Mouse (Mus musculus): Measurements from ENCODE around the gene Ston1.
A peak's percentile ranks its signal among the peaks of the same experiment; 100 is the strongest.

Ston1 gene

DNA sequence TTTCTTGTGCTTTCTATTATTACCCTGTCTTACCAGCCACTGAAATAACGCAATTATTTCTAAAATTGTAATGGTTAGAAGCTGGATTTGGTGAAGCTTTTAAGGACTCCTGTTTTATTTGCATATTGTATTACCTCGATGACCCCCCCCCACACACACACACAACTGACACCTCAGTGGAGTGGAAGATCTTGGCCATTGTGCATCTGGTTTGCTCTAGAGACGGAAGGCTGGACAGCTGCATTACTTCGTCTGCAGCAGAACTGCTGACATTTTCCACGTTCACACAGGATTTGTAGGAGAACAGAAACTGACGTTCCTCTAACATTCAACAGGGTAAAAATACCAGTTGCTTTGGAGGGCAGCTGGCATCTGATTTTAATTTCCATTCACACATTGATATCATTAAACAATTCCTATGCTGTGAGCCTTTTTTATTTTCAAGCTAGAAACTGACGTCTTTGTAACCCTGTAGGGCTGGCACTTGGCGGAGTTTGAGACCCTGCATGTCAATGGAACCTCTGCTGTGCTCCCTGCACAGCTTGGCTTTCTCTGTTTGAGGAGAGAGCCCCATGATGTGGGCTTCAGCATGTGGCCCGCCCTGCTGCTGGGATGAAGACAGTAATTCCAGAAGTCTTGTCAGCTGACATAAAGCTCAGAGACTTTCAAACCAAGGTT is 99.3 kb downstream of the Ston1 start:
- DNase-seq, result peak; percentile 11

DNA sequence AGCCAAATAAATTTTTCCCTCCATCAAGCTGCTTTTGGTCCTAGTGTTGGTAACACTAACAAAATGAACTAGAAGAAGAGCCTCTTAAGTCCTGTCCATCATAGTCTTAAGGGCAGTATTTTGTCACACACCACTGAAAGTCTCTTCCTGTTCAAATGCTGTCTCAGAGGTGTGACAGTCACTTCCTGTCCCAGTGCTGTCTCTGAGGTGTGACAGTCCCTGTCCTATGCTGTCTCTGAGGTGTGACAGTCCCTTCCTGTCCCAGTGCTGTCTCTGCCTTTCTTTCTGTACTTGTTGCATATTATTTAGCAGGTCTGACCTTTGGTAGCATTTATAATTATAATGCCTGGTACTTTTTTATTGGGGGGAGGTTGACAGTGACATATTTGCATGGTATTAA is 103.4 kb downstream of the Ston1 start:
- no peak for DNase-seq

DNA sequence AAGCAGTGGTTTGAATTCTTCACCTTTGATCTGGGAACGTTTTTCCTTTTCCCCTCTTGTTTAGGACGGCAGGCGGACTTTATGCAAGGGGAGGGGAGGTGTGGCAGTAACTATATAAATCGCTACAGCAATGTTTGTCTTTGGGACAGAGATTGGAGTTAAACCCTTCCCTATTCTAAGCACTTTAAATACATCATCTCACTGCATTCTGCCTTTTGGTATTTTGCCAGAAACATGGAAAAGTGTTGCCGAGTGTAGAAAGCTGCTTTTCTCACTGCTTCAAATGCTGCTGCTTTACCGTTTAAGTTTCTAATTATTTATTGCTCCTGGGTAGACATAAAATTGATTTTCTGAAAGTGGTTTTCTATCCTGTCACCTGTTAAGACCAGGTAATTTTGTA is 104.9 kb downstream of the Ston1 start:
- no peak for DNase-seq

DNA sequence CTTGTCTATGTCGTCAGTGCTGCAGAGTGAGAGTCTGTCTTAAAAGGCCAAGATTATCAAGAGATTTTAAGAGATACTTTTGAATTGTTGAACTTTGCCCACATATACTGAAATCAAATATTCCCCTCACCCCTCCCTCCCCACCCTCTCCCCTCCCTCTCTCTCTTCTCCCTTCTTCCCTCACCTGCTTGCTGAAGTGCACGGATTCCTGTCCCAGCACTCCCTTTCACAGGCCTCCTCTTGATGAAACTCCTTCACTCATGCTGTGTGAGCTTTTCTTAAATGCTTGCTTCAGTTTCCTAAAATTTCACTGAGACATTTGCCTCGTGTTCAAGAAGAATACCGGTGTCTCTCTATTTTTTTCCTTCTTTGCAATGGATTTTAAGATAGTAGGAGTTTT is 105.6 kb downstream of the Ston1 start:
- no peak for DNase-seq

DNA sequence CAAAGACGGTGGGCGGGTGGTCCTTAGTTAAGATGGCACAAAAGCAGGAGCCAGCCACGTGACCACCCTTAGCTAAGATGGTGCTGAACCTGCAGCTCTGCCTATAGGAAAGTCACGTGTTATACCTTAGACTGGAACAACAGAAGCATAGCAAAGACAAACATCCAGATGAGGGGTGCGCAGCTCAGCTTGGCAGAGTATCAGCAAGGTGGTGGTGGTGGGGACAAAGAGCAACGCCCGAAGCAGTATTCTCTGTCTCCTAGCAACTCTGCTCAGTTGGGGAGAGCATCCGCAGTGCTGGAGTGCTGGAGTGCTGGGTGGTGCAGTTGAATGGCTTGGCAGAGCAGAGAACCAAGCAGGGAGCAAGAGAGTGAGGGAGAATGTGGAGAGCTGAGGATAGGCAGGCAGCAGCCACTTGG is 108.8 kb downstream of the Ston1 start:
- DNase-seq, result no peak

Data from embryo, embryonic 11 days (tissue).